Mouse (Mus musculus): Measurements from ENCODE around the gene Trpc3. TPM values are rescaled to one million over a fixed set of nuclear protein-coding genes. Genes with fewer than 3 reads are reported as not detected.
"Not testable (repeated sequence)": the region's sequence is repeated elsewhere in the genome, so short reads cannot be mapped to it uniquely, and the experiment has no call there.

The Trpc3 gene
- polyA plus RNA-seq, 1 experiment from 2014 or later, result 6.1 TPM

DNA sequence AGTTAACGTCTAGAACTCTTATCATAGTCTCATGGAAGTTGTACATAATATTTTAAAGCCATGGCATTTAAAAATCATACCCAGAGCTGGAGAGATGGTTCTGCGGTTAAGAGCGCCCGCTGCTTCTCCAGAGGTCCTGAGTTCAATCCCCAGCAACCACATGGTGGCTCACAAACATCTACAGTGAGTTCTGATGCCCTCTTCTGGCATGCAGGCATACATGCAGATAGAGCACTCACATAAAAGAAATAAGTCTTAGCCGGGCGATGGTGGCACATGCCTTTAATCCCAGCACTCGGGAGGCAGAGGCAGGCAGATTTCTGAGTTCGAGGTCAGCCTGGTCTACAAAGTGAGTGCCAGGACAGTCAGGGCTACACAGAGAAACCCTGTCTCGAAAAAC lies 90.2 kb downstream of the Trpc3 start:
- H3K4me2 ChIP-seq (ENCODE audit: low read length); H3K9ac ChIP-seq (ENCODE audit: low read length); H3K27ac ChIP-seq (replicated peaks in 1 of 2; ENCODE audit: control insufficient read depth in 1 of 2, insufficient read depth in 1 of 2, low read depth in 2 of 2, low read length in 2 of 2); H3K36me3 ChIP-seq (ENCODE audit: control insufficient read depth, insufficient read depth, low read length); H3K27me3 ChIP-seq (ENCODE audit: control insufficient read depth, insufficient read depth, low read length); H3K4me3 ChIP-seq (ENCODE audit: control insufficient read depth in 1 of 2, insufficient read depth in 1 of 2, low read depth in 1 of 2, low read length in 2 of 2); ATAC-seq (ENCODE audit: insufficient number of reproducible peaks, insufficient read depth, low FRiP score, low read depth); H3K4me1 ChIP-seq (ENCODE audit: control insufficient read depth in 2 of 2, insufficient read depth in 2 of 2, low read length in 2 of 2); H3K9me3 ChIP-seq (ENCODE audit: control insufficient read depth, low read length): not testable (repeated sequence)
- 86% methylated on average over 9 of the region's 9 CpGs for WGBS

DNA sequence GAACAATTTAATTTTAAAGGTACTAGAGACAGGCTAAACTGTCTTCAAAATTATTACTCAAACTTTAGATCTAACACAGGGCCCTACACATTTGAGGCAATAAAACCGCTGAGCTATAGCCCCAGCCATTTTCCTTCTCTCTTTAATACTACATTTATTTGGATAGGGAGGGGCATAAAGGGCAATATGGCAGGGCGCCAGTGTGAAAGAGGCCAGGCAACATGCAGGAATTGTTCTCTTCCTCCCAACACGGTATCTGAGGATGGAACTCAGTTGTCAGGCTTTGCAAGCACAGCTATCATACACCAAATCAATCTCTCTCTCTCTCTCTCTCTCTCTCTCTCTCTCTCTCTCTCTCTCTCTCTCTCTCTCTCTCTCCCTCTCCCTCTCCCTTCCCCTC lies 91.2 kb downstream of the Trpc3 start:
- no peaks in the 10 kb centered on the region for H3K9me3 ChIP-seq (ENCODE audit: control insufficient read depth, low read length)
- no peak overlapping the region for H3K4me3 ChIP-seq (ENCODE audit: control insufficient read depth in 1 of 2, insufficient read depth in 1 of 2, low read depth in 1 of 2, low read length in 2 of 2)
- no peaks in the 10 kb centered on the region for H3K4me1 ChIP-seq (ENCODE audit: control insufficient read depth in 2 of 2, insufficient read depth in 2 of 2, low read length in 2 of 2)
- no peak overlapping the region for H3K9ac ChIP-seq (ENCODE audit: low read length)
- H3K27ac ChIP-seq (replicated peaks in 1 of 2; ENCODE audit: control insufficient read depth in 1 of 2, insufficient read depth in 1 of 2, low read depth in 2 of 2, low read length in 2 of 2), result no peak overlapping the region
- H3K36me3 ChIP-seq (ENCODE audit: control insufficient read depth, insufficient read depth, low read length), result 0 out of 2 replicates have a peak, but pooled peaks cover under 1% of the 10 kb centered on the region
- no peak for ATAC-seq (ENCODE audit: insufficient number of reproducible peaks, insufficient read depth, low FRiP score, low read depth)
- WGBS, result 75% methylated on average over 3 of the region's 3 CpGs
- no peak overlapping the region for H3K4me2 ChIP-seq (ENCODE audit: low read length)
- H3K27me3 ChIP-seq (ENCODE audit: control insufficient read depth, insufficient read depth, low read length), result no peaks in the 10 kb centered on the region

- Histone ChIP-seq H3K9me3 (ENCODE audit: control insufficient read depth, low read length) (no peaks in the 10 kb centered on the region), H3K4me2 (ENCODE audit: low read length) (peak within 1 kb of the TSS; percentile 82), H3K36me3 (ENCODE audit: control insufficient read depth, insufficient read depth, low read length) (peaks cover 43% of the 10 kb centered on the region), H3K27ac (replicated peaks in 1 of 2; ENCODE audit: control insufficient read depth in 1 of 2, insufficient read depth in 1 of 2, low read depth in 2 of 2, low read length in 2 of 2) (peak within 1 kb of the TSS; percentile 61 to 82), H3K4me3 (ENCODE audit: control insufficient read depth in 1 of 2, insufficient read depth in 1 of 2, low read depth in 1 of 2, low read length in 2 of 2) (peak within 1 kb of the TSS; percentile 66 to 96), H3K4me1 (ENCODE audit: control insufficient read depth in 2 of 2, insufficient read depth in 2 of 2, low read length in 2 of 2) (peaks cover 0 to 18% of the 10 kb centered on the region in 2 experiments; a peak in 3 of 4 replicates), H3K27me3 (ENCODE audit: control insufficient read depth, insufficient read depth, low read length) (no peaks in the 10 kb centered on the region), H3K9ac (ENCODE audit: low read length) (peak within 1 kb of the TSS; percentile 88)
- WGBS, result under 1% methylated on average over 60 of the region's 60 CpGs
- ATAC-seq (ENCODE audit: insufficient number of reproducible peaks, insufficient read depth, low FRiP score, low read depth), result peak; percentile 100
Observed at GRCm38 (mm10) chr3:36571827-36572378, 118.1 kb downstream of the Trpc3 start, which contains the start of gene Ccna2. Gene Ccna2 (minus strand): TSS chr3:36572150.

DNA sequence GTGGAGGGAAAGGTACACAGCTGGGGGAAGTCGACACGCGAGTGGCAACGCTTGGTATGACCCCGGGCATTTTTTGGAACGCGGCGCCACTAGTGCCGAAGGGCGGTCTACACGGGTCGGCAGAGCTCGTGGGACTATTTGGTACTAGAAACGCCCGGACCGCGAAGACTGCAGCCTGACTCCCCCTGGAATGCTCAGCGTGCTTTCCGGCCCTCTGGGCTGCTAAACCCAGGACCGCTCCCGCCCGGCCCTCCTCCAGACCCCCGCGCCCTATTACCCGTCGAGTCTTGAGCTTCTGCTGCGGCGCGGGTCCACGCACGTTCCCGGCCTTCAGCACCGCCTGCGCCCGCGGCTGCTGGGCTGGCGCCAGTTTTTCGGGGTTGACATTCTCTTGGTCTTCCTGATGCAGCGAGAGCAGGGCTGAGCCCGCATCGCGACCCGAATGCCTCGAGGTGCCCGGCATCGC lies 118.6 kb downstream of the Trpc3 start:
- WGBS, result under 1% methylated on average over 46 of the region's 46 CpGs
- Histone ChIP-seq H3K9me3 (ENCODE audit: control insufficient read depth, low read length) (no peaks in the 10 kb centered on the region), H3K27me3 (ENCODE audit: control insufficient read depth, insufficient read depth, low read length) (no peaks in the 10 kb centered on the region), H3K4me1 (ENCODE audit: control insufficient read depth in 2 of 2, insufficient read depth in 2 of 2, low read length in 2 of 2) (peaks cover 0 to 18% of the 10 kb centered on the region in 2 experiments; a peak in 3 of 4 replicates), H3K9ac (ENCODE audit: low read length) (peak overlapping the region; percentile 88), H3K4me2 (ENCODE audit: low read length) (peak overlapping the region; percentile 82), H3K27ac (replicated peaks in 1 of 2; ENCODE audit: control insufficient read depth in 1 of 2, insufficient read depth in 1 of 2, low read depth in 2 of 2, low read length in 2 of 2) (peak overlapping the region; percentile 13 to 79), H3K4me3 (ENCODE audit: control insufficient read depth in 1 of 2, insufficient read depth in 1 of 2, low read depth in 1 of 2, low read length in 2 of 2) (peak overlapping the region; percentile 66 to 96), H3K36me3 (ENCODE audit: control insufficient read depth, insufficient read depth, low read length) (peaks cover 48% of the 10 kb centered on the region)
- ATAC-seq (ENCODE audit: insufficient number of reproducible peaks, insufficient read depth, low FRiP score, low read depth), result no peak; the same call in 1 of the 2 replicates

Other genes starting within 250 kb of the Trpc3 start
- gene Anxa5, start 214.3 kb downstream of the Trpc3 start, polyA plus RNA-seq (2014; fragmentation: Nextera tagmentation; extraction: Ambion mirVana), result 374 and 393 TPM in 2 replicates
- 1.4 TPM in 2 replicates for gene 1810062G17Rik, start 214.2 kb downstream of the Trpc3 start, polyA plus RNA-seq (2014; fragmentation: Nextera tagmentation; extraction: Ambion mirVana)
- gene Gm11549, start 168.4 kb downstream of the Trpc3 start, polyA plus RNA-seq (2014; fragmentation: Nextera tagmentation; extraction: Ambion mirVana), result 0.58 and 0.88 TPM in 2 replicates
- 50.1 and 50.7 TPM in 2 replicates for gene Exosc9, start 137.6 kb downstream of the Trpc3 start, polyA plus RNA-seq (2014; fragmentation: Nextera tagmentation; extraction: Ambion mirVana)
- gene Ccna2, start 118.0 kb downstream of the Trpc3 start, polyA plus RNA-seq (2014; fragmentation: Nextera tagmentation; extraction: Ambion mirVana), result 196 and 199 TPM in 2 replicates
- gene Bbs7, start 76.7 kb downstream of the Trpc3 start, polyA plus RNA-seq (2014; fragmentation: Nextera tagmentation; extraction: Ambion mirVana), result 9.4 and 9.7 TPM in 2 replicates
- gene 4932438A13Rik, start 172.9 kb upstream of the Trpc3 start, polyA plus RNA-seq (2014; fragmentation: Nextera tagmentation; extraction: Ambion mirVana), result 40.6 and 48.8 TPM in 2 replicates